Mouse (Mus musculus) CD4-positive, CD25-positive, alpha-beta regulatory T cell, adult 2 months (primary cell): Measurements from ENCODE around the gene Zcchc9.
"Not testable (repeated sequence)": the region's sequence is repeated elsewhere in the genome, so short reads cannot be mapped to it uniquely, and the experiment has no call there.

ENCODE experiments used
- DNase-seq: peaks from one replicate; pipeline ENCODE4 v3.0.0-alpha.2; 2012; ENCODE audit warnings: low read depth, low spot score

Zcchc9 gene

DNA sequence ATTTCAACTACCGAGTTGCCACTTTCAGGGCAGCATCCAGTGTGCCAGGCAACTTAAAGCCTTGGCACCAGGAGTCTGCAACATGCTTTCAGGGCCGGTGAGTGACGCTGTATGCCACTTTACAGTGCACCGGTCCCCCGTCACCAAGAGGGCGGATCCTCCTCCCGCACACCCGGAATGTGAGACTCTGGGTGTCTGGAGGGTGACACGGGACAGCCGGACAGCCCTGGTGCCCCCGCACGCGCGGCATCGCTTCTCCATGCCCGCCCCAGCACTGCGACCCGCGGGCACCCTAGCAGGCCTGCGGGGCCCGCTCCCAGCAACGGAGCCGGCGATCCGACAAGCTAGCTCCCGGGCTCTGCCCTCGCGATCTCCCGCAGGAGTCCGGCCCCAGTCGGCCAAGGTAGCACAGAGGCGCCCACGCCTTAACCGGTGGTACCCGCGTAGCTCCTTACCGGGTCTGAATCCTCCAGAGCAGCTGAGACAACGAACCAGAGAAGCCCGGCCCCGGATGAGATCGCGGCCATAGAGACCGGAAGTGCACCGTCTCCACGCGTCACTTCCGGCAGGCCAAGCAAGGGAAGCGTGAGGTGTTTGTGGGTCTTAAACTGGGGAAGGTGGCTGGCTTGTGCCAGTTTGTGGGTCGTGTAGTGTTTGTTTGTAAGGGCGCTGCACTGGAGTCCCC is at the start of gene Zcchc9:
Gene Zcchc9 (minus strand): TSS at position 551 of the 685 bp plus-strand sequence.
- peak; percentile 94 for DNase-seq

DNA sequence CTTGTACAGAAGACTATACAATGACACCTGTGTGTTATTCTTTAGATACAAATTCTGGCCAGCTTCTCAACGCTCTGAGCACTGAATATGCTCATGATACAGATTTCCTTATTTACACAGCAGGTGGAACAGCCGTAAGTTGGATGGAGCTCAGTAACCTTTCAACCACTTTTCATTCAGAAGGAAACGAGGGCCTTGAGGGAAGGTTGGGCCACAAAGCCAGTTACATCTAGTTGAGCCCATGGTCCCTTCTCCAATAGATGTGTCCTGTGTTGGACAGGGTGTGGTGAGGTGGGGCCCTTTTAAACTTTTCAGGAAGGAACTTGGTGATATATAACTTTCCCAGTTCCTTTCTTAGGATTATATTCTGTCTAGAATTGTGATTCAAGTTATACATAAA is 46.9 kb upstream of the Zcchc9 start:
- DNase-seq: no peak

DNA sequence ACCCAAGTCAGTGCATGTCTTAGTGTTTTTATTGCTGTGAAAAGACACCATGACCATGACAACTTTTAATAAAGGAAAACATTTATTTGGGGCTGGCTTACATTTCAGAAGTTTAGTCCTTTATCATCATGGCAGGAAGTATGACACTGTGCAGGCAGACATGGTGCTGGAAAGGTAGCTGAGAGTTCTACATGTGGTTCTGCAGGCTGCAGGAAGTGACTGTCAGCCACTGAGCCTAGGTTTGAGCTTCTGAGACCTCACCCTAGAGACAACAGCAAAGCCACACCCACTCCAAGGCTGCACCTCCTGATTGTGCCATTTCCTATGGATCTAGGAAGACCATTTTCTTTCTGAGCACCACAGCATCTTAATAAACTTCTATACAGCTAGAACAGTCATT is 20.4 kb upstream of the Zcchc9 start:
- DNase-seq: peak; percentile 37

DNA sequence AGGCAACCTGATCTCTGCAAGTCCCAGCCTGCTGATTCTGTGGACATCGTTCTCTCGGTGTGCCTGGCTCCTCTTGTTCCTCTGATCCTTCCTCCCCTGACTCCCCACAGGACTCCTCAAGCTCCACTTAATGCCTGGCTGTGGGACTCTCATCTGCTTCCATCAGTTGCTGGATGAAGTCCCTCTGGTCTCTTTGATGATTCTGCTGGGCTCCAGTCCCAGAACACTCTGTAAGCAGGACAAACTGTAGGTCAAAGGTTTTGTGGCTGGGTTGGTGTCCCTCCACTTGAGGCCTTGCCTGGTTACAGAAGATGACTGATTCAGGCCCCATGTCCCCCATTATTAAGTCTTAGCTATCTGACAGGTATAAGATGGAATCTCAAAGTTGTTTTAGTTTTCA is 18.6 kb upstream of the Zcchc9 start:
- DNase-seq: no peak

DNA sequence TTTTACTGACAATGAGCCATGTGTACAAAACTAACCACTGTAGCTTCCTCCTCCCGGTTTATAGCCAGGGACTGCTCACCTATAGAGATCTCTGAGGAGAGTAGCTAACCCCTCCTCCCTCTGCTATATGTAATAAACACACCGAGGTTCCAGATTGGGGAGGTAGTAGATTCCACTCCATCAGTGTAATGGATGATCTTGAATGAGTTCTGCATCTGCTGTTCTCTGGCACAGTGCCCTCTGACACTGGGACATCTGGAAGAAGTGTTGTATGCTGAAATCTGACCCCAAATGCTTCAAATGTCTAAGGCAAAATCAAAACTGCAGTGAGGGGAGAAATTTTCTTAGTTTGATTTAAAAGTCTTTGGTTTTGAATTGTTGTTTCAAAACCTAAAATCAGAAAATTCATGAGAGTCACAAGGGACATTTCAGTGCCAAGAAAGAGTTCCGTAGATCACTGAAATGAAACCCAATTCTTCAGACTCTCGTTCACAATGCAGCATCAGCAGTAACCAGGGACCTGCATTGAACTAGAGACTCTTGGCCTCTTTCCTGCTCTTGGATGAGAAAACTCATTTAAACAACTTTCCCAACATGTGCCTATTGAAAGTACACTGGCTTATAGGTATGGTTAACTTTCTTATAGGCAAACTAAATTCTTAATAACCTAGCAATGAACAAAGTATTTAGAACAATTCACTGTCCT is 17.5 kb upstream of the Zcchc9 start:
- DNase-seq: no peak

DNA sequence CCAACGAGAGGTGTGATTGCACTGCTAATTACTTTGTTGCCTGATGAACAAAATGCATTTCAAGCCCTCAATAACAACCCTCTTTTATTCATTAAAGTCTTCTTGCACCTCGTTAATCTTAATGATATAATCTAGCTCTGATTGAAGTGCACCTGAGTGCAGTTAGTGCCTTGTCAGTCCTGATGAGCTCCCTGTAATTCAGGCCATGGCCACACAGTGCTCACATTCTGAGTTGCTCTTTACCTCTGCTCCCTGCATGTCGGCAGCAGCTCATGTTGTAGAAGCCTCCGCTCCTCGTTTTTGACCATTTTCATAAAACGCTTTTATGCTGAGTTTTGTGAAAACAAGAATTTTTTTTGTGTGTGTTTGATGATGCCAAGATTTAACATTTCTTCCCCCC is 16.2 kb upstream of the Zcchc9 start:
- DNase-seq: no peak

DNA sequence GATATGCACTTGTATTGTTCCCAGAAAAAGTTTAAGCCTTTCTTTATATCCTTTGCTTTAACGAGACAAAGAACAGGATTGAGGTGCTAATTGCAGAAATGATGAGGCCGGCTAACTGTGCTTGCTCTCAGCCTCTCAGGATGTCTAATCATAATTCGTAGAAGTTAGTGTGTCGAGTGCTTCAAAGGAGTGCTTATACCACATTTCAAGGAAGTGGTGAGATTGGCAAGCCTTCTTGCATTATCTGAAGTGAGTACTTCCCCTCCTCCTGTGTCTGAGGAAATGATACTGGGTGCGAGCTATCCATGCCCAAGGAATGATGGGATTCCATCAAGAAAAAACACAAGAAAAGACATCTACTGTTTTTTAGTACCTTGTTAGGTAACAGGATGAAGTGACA is 7.2 kb upstream of the Zcchc9 start:
- DNase-seq: peak; percentile 41

DNA sequence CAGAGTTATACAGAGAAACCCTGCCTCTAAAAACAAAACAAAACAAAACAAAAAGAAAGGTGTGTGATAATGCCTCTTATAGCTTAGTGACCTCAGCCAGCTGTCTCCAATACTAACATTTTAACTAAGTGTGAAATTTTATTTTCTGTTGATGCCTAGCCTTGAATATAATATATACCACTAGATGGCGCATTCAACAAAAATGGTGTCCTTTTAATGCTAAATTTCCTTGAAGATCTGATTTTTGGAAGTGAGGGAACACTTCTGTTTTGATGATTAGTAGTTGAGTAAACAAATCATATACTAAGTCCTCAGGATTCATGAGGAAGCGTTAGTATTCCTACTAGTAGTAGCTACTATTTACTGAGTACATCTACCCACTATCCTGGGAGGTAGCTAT is 2.0 kb upstream of the Zcchc9 start:
- DNase-seq: peak; percentile 65

DNA sequence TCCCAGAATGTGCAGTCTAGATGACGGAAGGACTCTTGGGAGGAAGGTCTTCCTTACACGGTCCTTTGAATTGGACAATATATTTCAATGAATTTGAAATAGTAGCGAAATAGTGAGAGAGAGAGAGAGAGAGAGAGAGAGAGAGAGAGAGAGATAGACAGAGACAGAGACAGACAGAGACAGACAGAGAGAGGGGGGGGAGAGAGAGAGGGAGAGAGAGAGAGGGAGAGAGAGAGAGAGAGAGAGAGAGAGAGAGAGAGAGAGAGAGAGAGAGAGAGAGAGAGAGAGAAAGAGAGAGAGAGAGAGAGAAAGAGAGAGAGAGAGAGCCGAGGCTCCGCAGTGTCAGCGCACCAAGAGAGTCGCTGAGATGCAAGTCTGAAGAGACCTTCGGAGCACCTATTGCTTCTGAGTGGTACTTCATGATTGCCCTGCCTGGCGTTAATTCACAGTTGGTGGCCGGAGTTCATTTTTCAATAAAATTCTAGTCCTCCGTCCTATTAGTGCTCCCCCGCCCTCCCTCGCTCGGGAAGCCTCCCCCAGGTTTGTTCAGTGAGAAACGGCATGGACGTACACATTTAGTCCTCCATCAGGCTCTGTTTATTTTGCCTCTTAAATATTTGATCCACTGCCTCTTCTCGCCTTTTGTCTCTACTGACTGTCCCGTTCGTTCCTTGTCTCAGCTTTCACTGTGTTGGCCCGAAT is 520 bp upstream of the Zcchc9 start:
- peak; percentile 65 for DNase-seq

DNA sequence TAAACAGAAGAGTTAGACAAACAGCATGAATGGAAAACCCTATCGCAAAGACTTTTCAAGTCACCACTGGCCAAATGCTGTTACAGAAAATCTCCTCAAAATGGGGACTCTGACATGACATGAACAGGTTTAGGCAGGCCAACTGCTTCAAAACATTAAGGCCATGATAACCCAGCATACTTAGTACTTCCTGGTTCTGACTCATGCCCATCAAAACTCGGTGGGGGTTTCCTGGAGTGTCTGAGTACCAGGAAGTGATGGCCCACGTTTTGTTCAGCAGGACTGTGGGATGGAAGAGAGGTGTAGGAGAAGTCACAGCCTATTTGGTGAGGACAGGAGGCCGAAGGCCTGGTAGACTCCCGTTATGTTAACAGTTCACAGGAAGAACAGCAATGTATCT is 5.8 kb downstream of the Zcchc9 start:
- DNase-seq: peak; percentile 50

DNA sequence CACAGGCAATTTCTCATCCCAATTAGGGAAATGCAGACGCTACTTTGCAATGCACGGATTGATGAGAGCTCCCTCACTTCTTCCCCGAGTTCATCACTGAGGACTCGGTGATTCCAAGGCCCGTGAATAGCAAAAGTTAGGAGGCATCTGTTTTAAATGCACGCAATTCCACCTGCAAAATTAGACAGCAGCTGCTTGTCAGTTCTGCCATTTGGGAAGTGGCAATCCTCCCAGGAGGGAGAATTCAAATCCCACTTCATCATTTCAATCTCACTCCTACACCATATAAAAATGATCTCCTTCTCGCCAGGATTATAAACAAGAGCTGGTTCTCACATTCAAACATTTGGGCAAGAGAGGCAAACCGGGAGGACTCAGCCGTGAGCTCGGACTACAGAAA is 10.1 kb downstream of the Zcchc9 start:
- DNase-seq: no peak

DNA sequence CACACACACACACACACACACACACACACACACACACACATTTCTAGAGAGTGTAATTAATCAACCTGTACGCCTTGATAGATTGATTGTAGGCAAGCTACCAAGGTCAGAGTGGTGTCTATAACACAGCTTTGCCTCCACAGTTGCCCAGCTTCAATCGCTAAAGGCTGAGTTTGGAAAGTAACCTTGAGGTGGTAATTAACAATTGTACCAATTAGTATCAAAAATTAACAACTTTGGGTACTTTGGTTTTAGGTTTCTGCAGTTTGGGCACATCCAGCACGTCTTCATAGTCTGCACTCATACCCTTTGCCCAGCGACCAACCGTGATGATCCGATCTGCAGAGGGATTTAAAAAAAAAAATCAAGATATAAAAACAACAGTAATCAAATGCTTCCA is 10.6 kb downstream of the Zcchc9 start:
- no peak for DNase-seq

DNA sequence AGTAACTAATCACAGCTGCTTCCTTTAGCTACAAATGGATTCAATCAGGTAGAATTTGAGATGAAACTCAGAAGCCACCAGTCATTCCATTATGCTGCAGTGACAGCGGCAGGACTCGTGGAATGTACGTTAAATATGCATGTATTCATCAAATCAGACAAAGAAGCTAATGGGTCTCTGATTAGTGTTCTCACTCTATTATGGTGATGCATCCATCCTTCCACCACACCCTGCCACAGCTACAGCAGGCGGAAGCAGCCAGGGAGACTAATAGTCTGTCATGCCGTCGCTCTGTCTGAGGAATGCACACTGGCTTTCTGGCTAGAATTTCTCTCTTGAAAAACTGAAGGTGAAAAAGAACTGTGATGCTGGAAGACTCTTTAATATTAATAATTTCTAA is 11.5 kb downstream of the Zcchc9 start:
- DNase-seq: no peak

DNA sequence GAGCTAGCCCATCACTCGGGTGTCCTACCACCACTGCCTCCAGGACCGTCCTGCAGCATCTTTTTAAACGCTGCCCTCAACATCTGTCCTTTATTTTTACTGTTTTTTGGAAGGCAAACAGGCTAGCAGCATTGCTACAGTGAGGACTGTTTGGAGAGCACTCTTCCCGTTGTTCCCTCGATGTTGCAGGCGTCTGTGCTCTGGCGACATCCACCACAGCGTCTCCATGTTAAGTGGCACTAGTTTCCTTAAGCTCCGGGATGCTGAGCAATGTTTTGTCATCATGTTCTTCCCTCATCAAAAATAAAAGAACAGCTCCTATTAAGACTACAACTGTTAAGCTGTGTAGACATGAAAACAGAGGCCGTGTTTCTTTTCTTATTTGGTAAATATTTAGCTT is 11.9 kb downstream of the Zcchc9 start:
- no peak for DNase-seq

DNA sequence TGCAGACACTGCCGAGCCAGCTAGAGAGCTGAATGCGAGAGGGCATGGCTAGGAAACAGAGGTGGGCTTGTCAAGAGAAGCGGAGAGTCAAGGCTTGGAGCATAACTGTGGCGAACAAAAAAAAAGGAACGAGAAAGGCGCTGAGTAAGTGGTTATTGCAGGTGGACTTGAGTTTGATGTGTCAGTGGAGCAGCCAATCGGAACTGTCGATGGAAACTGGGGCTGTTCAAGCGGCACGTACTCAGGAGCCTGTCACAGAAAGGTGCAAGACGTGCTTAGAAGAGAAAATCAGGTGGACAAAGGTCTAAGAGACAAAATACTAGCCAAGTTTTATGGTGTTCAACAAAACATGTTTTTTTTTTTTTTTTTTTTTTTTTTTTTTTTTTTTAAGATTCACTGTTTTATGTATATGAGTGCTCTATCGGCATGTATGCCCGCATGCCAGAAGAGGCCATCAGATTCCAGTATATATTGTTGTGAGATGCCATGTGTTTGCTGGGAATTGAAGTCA is 12.5 kb downstream of the Zcchc9 start:
- DNase-seq: no peak

DNA sequence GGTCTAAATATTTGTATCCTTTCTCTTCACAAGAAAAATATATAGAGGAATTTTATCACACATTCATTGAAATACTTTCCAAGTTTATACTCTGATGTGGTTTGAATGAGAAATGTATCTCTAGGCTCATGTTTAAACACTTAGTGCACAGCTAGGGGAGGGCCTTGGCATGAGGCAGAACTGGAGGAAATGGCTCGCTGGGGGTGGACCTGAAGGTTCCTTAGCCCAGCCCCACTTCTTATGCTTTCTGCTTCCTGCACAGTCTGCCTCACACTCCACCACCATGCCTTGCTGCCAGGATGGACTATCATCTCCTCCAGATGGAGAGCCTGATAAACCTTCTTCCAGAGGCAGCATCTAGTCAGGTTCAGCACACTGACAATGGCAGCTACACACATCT is 15.5 kb downstream of the Zcchc9 start:
- DNase-seq: no peak

DNA sequence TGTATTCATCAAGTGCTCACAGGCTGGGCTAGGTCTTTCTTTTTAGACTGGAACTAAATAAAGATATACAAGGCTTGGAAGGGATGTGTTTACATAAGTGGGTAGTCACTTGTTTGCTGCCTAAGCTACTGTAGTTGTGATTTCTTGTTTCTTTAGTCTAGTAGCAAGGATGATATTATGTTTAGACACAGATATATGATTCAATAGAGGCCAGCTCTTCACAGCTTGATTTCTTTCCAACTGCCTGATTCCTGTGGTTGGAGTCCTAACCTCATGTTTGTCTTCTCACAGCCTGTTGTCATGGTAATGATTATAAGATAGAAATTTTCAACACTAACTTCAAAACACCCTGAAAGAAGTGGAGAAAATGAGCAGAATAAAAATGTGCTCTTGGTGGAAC is 27.6 kb downstream of the Zcchc9 start:
- DNase-seq: peak; percentile 15

DNA sequence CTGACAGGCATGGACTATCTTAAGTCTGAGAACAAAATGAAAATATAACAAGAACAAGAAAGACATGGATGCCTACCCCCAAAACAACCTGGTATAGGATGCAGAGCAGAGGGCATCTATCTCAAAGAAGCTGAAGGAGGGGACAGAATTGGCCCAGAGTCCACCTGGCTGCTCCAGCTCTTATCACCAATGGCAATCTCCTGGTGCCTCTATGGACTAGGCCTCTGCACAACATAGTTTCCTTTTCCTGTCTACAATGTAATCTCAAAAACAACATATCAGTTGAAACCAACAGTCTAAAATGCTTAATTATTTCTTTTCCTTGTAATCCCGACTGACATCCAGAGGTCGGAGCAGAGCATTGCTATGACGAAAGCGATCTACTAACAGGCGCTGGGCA is 29.4 kb downstream of the Zcchc9 start:
- no peak for DNase-seq

DNA sequence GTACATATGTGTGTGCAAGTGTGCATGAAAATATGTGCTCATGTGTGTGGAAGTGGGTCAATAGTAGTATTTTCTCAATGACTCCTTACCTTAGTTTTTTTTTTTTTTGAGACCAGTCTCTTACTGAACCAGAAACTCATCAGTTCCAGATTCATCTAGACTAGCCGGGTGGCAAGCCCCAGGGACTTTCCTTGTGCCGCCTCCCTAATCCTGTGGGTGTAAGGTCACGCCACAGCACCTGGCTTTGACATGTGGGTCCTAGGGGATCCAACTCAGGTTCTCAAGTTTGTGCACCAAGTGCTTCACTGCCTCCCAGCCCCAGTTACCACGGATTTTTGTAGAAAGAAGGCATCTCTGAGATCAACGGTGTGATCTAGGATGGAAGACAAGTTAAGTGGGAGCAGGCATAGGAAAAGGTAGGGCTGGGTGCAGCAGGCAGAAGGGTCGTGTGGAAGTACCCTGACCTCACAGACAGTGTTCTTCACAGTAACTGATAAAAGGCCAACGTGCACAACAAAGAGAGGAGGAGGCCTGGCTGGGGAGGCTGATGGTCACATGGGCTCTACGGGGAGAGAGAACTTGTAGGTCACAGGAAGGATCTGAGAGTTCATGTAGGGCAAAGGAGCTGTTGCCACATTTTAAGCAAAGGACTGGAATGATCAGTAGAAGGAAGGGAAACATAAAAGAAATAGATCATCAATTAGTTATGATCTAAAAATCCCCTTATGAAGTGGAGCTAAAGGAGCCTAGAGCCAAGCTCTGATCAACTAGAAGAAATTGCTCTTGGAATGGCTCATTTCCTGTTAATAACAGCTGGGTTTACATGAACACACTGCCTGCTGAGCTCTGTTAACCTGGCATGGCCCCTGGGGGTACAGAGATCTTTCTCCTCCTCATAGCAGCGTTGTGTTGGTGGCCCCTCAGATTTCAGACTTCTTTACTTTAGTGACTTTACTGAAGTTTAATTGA is 38.5 kb downstream of the Zcchc9 start:
- peak; percentile 69 for DNase-seq

DNA sequence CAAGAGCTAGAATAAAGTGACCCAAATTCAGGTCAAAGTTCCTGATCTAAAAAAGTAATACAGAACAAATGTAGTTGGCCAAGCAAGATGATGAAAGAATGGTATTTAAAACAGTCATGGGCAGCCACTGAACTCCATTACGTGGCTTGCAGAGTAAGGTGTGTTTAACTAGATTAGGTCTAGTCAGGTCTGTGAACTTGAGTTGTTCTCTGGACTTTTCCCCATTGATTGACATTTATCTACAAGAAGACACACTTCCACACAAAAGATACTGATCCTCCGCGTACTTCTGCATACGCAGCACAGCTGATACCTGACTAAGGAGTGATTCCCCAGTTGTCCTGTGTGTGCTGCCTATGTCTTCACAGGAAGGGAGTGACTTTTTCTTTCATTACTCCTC is 41.9 kb downstream of the Zcchc9 start:
- no peak for DNase-seq

DNA sequence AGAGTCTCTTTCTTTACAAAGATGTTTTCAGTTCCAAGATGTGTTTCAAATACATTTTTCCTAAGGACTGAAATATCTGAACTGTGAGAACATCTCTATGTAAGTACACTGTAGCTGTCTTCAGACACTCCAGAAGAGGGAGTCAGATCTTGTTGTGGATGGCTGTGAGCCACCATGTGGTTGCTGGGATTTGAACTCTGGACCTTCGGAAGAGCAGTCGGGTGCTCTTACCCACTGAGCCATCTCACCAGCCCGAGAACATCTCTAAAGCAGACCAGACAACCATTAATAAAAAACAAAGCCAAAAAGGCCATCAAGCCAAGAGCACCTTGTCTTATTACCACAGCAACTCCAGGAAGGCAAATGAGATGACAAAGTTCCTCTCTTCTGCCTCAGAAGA is 43.9 kb downstream of the Zcchc9 start:
- not testable (repeated sequence) for DNase-seq
